Mouse (Mus musculus) heart, adult 2 months (tissue): ENCODE data around the gene Tmem200a.

Experiments
- CTCF ChIP-seq: fragments of 200-600 bp; IDR thresholded peaks from 2 replicates; pipeline ENCODE4 v1.8.1; 2022; ENCODE audit warnings: antibody characterized with exemption, mild to moderate bottlenecking, moderate library complexity
- EP300 ChIP-seq: fragments of 200-500 bp; IDR thresholded peaks from 2 replicates; pipeline ENCODE4 v1.6.1; 2011; ENCODE audit warnings: low read depth, low read length, control low read depth; ENCODE audit not compliant: insufficient read depth
- POLR2A ChIP-seq: fragments of 200-500 bp; IDR thresholded peaks from 2 replicates; pipeline ENCODE4 v1.6.1; 2011; ENCODE audit warnings: mild to moderate bottlenecking, low read depth, low read length, control low read depth; ENCODE audit not compliant: insufficient read depth

GRCm38 (mm10) chr10:25961066-25961465 lies 117.8 kb downstream of the Tmem200a start:
- TF ChIP-seq CTCF: no peak
- no peak for TF ChIP-seq EP300
- TF ChIP-seq POLR2A: no peak
